Mouse (Mus musculus): ENCODE measurements around the gene Cant1. TPM values are rescaled to one million over a fixed set of nuclear protein-coding genes. Genes with fewer than 3 reads are reported as not detected.

The Cant1 gene
- 7.5 and 7.8 TPM in 2 replicates for polyA plus RNA-seq (2015; fragmentation: Nextera tagmentation; extraction: Ambion mirVana)

GRCm38 (mm10) chr11:118418834-118419504 lies at the start of gene Cant1:
Cant1 (minus strand) TSS chr11:118419086.
- no peaks in the 10 kb centered on the region for H3K9me3 ChIP-seq (ENCODE audit: low read length)
- ATAC-seq (peak; percentile 98), DNase-seq (peak; percentile 97)
- H3K4me2 ChIP-seq (ENCODE audit: low read depth, low read length): peak within 1 kb of the TSS; percentile 82
- peak; percentile 4; the same call in 1 of the 2 replicates for TF ChIP-seq CTCF (IDR thresholded peaks at IDR 0.05; ENCODE audit: low read depth)
- TF ChIP-seq EP300 (IDR thresholded peaks at IDR 0.05; ENCODE audit: low read depth): no peak
- peaks cover 20% of the 10 kb centered on the region for H3K4me1 ChIP-seq (ENCODE audit: insufficient read depth)
- H3K27me3 ChIP-seq (ENCODE audit: insufficient read depth, low read length): no peaks in the 10 kb centered on the region
- H3K4me3 ChIP-seq (ENCODE audit: low read depth, low read length): peak within 1 kb of the TSS; percentile 75
- WGBS (ENCODE audit: insufficient replicate concordance): 0% methylated on average over 42 of the region's 50 CpGs
- H3K36me3 ChIP-seq (replicated peaks; ENCODE audit: insufficient read depth, low read length): peaks cover 8% of the 10 kb centered on the region; the same call in 1 of the 2 replicates
- H3K9ac ChIP-seq (replicated peaks): peak within 1 kb of the TSS; percentile 93
- peak within 1 kb of the TSS; percentile 86 for H3K27ac ChIP-seq (ENCODE audit: low read depth)

GRCm38 (mm10) chr11:118467441-118468035 lies 48.7 kb upstream of the Cant1 start:
- no peak for ATAC-seq

GRCm38 (mm10) chr11:118460280-118460679 lies 41.4 kb upstream of the Cant1 start:
- no peaks in the 10 kb centered on the region for H3K9me3 ChIP-seq (ENCODE audit: low read length)
- H3K4me3 ChIP-seq (ENCODE audit: low read depth, low read length): no peak overlapping the region
- no peaks in the 10 kb centered on the region for H3K4me1 ChIP-seq (ENCODE audit: insufficient read depth)
- no peaks in the 10 kb centered on the region for H3K36me3 ChIP-seq (replicated peaks; ENCODE audit: insufficient read depth, low read length)
- DNase-seq (peak; percentile 55), ATAC-seq (no peak)
- no peak overlapping the region for H3K4me2 ChIP-seq (ENCODE audit: low read depth, low read length)
- H3K27ac ChIP-seq (ENCODE audit: low read depth): no peak overlapping the region
- no peaks in the 10 kb centered on the region for H3K27me3 ChIP-seq (ENCODE audit: insufficient read depth, low read length)
- no peak for TF ChIP-seq EP300 (IDR thresholded peaks at IDR 0.05; ENCODE audit: low read depth)
- TF ChIP-seq CTCF (IDR thresholded peaks at IDR 0.05; ENCODE audit: low read depth): peak; percentile 78
- WGBS (ENCODE audit: insufficient replicate concordance): 73% methylated on average over 6 of the region's 6 CpGs
- H3K9ac ChIP-seq (replicated peaks): no peak overlapping the region

More at GRCm38 (mm10) chr11:118467441-118468035, 48.7 kb upstream of the Cant1 start:
- WGBS (ENCODE audit: insufficient replicate concordance): 49% methylated on average over 11 of the region's 11 CpGs
- H3K27me3 ChIP-seq (ENCODE audit: insufficient read depth, low read length): no peaks in the 10 kb centered on the region
- H3K4me3 ChIP-seq (ENCODE audit: low read depth, low read length): no peak overlapping the region
- peaks cover 10% of the 10 kb centered on the region for H3K4me1 ChIP-seq (ENCODE audit: insufficient read depth)
- no peak for DNase-seq
- no peak for TF ChIP-seq CTCF (IDR thresholded peaks at IDR 0.05; ENCODE audit: low read depth)
- no peak for TF ChIP-seq EP300 (IDR thresholded peaks at IDR 0.05; ENCODE audit: low read depth)
- no peak overlapping the region for H3K27ac ChIP-seq (ENCODE audit: low read depth)
- no peak overlapping the region for H3K4me2 ChIP-seq (ENCODE audit: low read depth, low read length)
- H3K9me3 ChIP-seq (ENCODE audit: low read length): no peaks in the 10 kb centered on the region
- H3K36me3 ChIP-seq (replicated peaks; ENCODE audit: insufficient read depth, low read length): no peaks in the 10 kb centered on the region
- no peak overlapping the region for H3K9ac ChIP-seq (replicated peaks)

- H3K27ac ChIP-seq (ENCODE audit: low read depth): peak overlapping the region; percentile 55
- H3K9ac ChIP-seq (replicated peaks): no peak overlapping the region
- ATAC-seq (peak; percentile 20; the same call in 1 of the 2 replicates), DNase-seq (no peak)
- no peaks in the 10 kb centered on the region for H3K9me3 ChIP-seq (ENCODE audit: low read length)
- TF ChIP-seq CTCF (IDR thresholded peaks at IDR 0.05; ENCODE audit: low read depth): no peak
- no peak for TF ChIP-seq EP300 (IDR thresholded peaks at IDR 0.05; ENCODE audit: low read depth)
- no peak overlapping the region for H3K4me3 ChIP-seq (ENCODE audit: low read depth, low read length)
- H3K27me3 ChIP-seq (ENCODE audit: insufficient read depth, low read length): no peaks in the 10 kb centered on the region
- no peaks in the 10 kb centered on the region for H3K36me3 ChIP-seq (replicated peaks; ENCODE audit: insufficient read depth, low read length)
- 44% methylated on average over 4 of the region's 4 CpGs for WGBS (ENCODE audit: insufficient replicate concordance)
- no peaks in the 10 kb centered on the region for H3K4me1 ChIP-seq (ENCODE audit: insufficient read depth)
- H3K4me2 ChIP-seq (ENCODE audit: low read depth, low read length): peak overlapping the region; percentile 49; the same call in 1 of the 2 replicates
Observed at GRCm38 (mm10) chr11:118459536-118459935, 40.6 kb upstream of the Cant1 start.

- no peaks in the 10 kb centered on the region for H3K36me3 ChIP-seq (replicated peaks; ENCODE audit: insufficient read depth, low read length)
- ATAC-seq: peak; percentile 75
- peak overlapping the region; percentile 49; the same call in 1 of the 2 replicates for H3K4me2 ChIP-seq (ENCODE audit: low read depth, low read length)
- H3K9ac ChIP-seq (replicated peaks): no peak overlapping the region
- H3K27ac ChIP-seq (ENCODE audit: low read depth): peak overlapping the region; percentile 55
- TF ChIP-seq EP300 (IDR thresholded peaks at IDR 0.05; ENCODE audit: low read depth): 0 out of 2 replicates have a peak, but pooled peaks have one; percentile 15
- no peak for TF ChIP-seq CTCF (IDR thresholded peaks at IDR 0.05; ENCODE audit: low read depth)
- H3K4me3 ChIP-seq (ENCODE audit: low read depth, low read length): no peak overlapping the region
- no peaks in the 10 kb centered on the region for H3K9me3 ChIP-seq (ENCODE audit: low read length)
- H3K27me3 ChIP-seq (ENCODE audit: insufficient read depth, low read length): no peaks in the 10 kb centered on the region
- 22% methylated on average over 8 of the region's 8 CpGs for WGBS (ENCODE audit: insufficient replicate concordance)
- peak; percentile 64 for DNase-seq
- H3K4me1 ChIP-seq (ENCODE audit: insufficient read depth): no peaks in the 10 kb centered on the region
Observed at GRCm38 (mm10) chr11:118459051-118459450, 40.2 kb upstream of the Cant1 start.

GRCm38 (mm10) chr11:118456937-118457336 lies 38.1 kb upstream of the Cant1 start:
- no peak for TF ChIP-seq EP300 (IDR thresholded peaks at IDR 0.05; ENCODE audit: low read depth)
- TF ChIP-seq CTCF (IDR thresholded peaks at IDR 0.05; ENCODE audit: low read depth): no peak
- Histone ChIP-seq H3K27me3 (ENCODE audit: insufficient read depth, low read length) (no peaks in the 10 kb centered on the region), H3K36me3 (replicated peaks; ENCODE audit: insufficient read depth, low read length) (no peaks in the 10 kb centered on the region), H3K4me3 (ENCODE audit: low read depth, low read length) (no peak overlapping the region), H3K9me3 (ENCODE audit: low read length) (no peaks in the 10 kb centered on the region), H3K4me2 (ENCODE audit: low read depth, low read length) (no peak overlapping the region), H3K9ac (replicated peaks) (no peak overlapping the region), H3K4me1 (ENCODE audit: insufficient read depth) (no peaks in the 10 kb centered on the region), H3K27ac (ENCODE audit: low read depth) (no peak overlapping the region)
- 58% methylated on average over 11 of the region's 11 CpGs for WGBS (ENCODE audit: insufficient replicate concordance)
- DNase-seq (no peak), ATAC-seq (peak; percentile 45)
